ENCODE assay signal across 14 mouse cellular contexts in genomic region chr7:115953046-115953445, GRCm38 (mm10).
"Had no signal": no experiment of that assay in that cellular context is flagged by ENCODE, and none has a peak within 500 bp of the region (broad histone marks: within the 10 kb centered on the region; RNA-seq: fewer than 3 reads in every experiment).

No protein-coding gene starts in this region.

- H3K27me3 ChIP-seq: midbrain, embryonic 15.5 days; neural tube, embryonic 12.5 days had no signal

- ATAC-seq: intestine, embryonic 16.5 days; lung, postnatal 0 days; midbrain, embryonic 15.5 days had no signal

- H3K9ac ChIP-seq: kidney, embryonic 15.5 days; midbrain, embryonic 15.5 days; neural tube, embryonic 12.5 days had no signal

- H3K36me3 ChIP-seq: kidney, embryonic 15.5 days; limb, embryonic 10.5 days; midbrain, embryonic 15.5 days; neural tube, embryonic 12.5 days had no signal

- H3K9me3 ChIP-seq: kidney, embryonic 15.5 days; limb, embryonic 10.5 days; midbrain, embryonic 15.5 days; neural tube, embryonic 12.5 days had no signal

- H3K27ac ChIP-seq: kidney, embryonic 15.5 days; left cerebral cortex, adult 2 months; limb, embryonic 10.5 days; midbrain, embryonic 15.5 days; neural tube, embryonic 12.5 days; stomach, postnatal 0 days had no signal

- H3K4me1 ChIP-seq: kidney, embryonic 15.5 days; limb, embryonic 10.5 days; midbrain, embryonic 15.5 days; neural tube, embryonic 12.5 days had no signal

- H3K4me2 ChIP-seq: kidney, embryonic 15.5 days; midbrain, embryonic 15.5 days; neural tube, embryonic 12.5 days had no signal

- H3K4me3 ChIP-seq: kidney, embryonic 15.5 days; left cerebral cortex, adult 2 months; limb, embryonic 10.5 days; midbrain, embryonic 15.5 days; neural tube, embryonic 12.5 days had no signal

- DNase-seq: kidney, adult 2 months; kidney, postnatal 25 days; lung, adult 2 months; lung, postnatal 36 days; thymus, adult 2 months; thymus, postnatal 25 days had no signal
